Mouse (Mus musculus): ENCODE measurements around the gene Chrng.
A peak's percentile ranks its signal among the peaks of the same experiment; 100 is the strongest.

Chrng gene

DNA sequence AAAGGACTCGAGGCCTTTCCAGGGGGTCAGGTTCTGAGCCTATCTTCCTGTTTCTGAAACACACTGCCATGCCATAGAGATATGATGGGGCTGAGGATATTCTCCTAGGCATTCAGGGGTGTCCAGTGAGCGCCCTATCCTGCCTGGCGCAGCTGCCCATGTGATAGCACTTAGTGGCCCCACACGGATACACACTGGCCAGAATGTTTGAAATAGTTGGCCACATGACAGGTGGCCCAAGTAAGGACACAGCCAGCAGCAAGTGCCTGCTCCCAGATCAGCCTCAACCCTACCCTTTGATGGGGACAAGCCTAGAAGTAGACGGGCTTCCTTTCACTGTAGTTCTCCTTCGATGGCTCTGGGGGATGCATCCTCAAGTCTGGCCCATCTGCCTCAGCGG, at the start of gene Chrng:
TSS of gene Chrng (plus strand) at position 193 of the 400 bp plus-strand sequence.
- no peak for DNase-seq (ENCODE audit: low read depth, low spot score)

DNA sequence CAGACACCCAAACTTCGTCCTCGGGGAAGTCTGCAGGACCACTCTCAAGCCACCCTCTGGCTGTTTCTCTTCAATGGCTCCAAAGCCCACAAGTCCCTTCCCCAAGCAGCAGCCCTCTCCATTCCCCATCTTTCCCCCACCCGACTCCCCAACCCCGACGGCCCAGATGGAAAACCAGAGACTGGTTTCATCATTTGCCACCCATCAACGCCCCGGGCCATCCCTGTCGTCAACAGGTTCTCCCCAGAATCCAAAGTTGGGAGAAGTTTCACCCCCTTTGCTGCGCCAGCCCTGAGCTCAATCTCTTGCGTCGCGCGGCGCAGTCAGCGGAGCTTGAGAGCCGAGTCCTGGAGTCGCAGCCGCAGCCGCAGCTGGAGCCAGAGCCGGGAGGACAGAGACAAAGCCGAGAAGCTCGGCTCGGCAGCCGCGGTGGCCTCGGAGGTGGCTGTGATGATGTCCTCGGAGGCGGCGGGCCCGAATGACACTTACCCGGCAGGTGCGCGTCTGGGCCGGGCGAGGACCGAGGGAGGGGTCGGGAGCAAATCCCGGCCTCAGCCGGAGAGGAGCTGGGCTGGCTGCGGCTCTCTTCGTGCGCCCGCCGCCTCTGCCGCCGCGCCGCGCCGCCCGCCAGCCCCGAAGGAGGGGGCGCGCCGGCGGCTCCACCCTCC, 48.8 kb upstream of the Chrng start:
- no peak for DNase-seq (ENCODE audit: low read depth, low spot score)

DNA sequence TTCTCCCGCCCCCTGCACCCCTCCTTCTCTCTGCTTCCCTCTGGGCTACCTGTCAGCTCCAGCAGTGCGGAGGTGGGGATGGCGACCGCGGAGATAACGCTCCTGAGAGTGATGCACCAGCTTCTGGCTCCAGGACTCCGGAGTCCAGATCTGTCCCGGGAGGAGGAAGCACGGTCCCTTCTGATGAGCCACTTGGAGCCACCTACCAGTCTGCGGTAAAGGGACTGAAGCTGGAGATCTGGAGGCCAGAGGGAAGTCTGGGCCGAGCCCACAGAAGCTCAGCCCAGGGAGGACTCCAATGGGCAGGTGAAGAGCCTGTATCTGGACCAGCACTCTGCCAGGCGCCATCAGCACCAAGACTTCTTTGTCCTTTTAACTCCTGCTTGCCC, 48.3 kb upstream of the Chrng start, which contains the start of gene Ecel1:
TSS of gene Ecel1 (minus strand) at position 323 of the 389 bp plus-strand sequence.
- DNase-seq (ENCODE audit: low read depth, low spot score), result no peak

DNA sequence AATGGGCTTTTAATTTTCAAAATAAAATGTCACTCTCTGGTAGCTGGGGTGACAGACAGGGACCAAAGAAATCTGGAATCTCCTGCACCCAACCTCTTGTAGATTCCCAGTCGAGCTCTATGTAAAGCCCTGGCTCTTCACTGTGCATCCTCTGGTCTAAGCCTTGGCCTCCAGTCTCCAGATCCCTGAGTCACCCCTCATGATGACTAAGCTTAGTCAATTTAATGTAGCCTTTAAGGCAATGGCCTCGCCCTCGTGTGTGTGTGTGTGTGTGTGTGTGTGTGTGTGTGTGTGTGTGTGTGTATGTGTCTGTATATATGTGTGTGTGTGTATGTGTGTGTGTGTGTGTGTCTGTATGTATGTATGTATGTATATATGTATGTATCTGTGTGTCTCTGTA, 45.1 kb upstream of the Chrng start:
- no peak for DNase-seq (ENCODE audit: low read depth, low spot score)

DNA sequence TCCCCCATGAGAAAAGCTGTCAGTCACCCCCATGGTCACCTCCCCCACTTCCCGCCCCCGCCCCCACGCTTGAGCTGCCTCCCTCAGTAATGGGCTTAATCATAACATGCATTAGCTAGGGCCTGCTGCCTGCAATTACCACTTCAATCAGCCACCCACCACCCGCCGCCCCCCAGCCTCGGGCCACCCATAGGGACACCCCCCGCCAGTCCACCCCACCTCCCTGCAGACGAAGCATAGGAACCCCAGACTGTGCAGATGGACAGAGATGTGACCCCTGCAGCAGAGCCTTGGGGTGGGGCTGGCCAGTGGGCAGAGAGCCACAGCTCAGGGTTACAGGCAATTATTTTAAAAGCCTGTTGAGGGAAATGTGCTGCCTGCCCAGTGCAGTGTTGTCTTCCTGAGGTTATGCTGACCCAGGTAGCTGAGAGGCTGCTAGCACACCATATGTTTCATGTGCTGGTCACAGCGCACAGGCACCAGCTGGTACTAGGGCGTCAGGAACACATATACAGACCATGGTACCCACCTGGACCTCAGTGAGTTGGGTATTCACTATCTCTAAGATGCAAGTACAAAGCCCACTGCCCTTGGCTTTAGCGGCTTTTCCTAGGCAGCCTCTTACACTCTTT, 40.2 kb upstream of the Chrng start:
- DNase-seq (ENCODE audit: low read depth, low spot score), result no peak

DNA sequence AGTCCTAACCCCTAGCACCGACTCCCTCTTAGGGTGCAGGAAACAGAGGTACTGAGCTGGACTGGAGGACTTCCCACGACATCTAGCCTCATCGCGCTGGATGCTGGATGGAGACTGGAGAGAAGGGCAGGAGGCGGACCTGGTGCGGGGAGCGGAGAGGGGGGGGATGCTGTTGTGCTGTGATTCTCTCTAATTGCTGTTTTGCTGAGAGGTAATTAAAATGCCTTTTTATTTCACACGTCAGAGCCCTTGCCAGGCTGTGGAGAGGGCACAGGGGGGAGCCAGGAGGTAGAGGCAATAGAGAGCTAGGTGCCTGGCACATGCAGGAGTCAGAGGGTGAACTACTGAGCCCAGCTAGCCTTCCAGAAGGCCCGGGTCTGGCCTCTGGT, 39.7 kb upstream of the Chrng start:
- DNase-seq (ENCODE audit: low read depth, low spot score), result no peak

DNA sequence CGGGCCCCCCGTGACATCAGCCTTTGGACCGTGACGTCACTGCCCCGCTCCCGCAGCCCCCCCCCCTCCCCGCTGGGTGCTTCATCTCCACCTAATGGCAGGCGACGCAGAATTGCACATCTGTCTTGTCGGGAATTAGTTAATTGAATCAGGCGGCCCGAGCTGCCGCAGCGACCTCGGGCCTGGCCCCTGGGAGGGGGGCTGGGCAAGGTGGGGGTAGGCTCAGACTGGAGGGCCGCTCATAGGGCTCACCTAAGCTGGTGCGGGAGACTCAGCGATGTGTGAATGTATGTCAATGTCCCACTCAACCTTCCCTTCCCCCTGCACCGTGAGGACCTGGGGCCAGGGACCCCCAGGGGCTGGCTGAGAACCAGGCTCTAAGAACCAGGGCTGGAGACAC, 34.0 kb upstream of the Chrng start:
- DNase-seq (ENCODE audit: low read depth, low spot score), result no peak

DNA sequence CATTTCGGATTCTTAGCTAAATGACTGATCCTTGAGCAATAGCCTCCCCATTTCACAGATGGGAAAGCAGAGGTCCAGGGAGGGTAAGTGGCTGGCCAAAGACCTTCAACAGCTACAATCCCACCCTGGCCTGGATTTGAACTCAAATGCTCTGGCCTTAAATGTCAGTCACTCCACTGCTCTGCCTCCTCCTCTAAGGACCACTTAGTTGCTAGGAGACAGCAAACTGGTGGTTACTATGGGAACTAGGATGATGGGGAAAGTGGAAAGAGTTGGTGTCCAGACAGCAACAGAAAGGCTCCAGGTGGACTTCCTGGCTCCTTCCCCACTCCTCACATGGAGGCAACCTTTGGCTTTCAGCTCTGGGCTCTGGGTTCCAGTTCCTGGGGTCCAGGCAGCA, 33.1 kb upstream of the Chrng start:
- no peak for DNase-seq (ENCODE audit: low read depth, low spot score)

DNA sequence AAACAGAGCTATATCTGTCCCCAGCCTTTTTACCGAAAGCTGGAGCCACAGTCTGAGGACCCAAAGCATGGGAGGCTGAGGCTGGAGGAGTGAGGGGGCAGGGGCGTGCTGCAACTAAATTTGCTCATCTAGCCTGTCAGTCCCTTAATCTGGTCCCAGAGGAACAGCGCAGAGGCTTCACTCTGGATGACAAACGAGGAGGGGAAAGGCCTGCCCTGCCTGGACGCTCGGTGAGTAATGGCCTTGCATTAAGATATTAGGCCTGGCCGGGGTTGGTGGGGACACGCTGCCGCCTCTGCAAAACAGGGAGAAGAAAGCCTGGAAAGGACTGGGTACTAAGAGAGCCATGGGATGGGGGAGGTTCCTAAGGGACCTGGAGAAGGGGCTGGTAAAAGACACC, 32.1 kb upstream of the Chrng start:
- DNase-seq (ENCODE audit: low read depth, low spot score), result no peak

DNA sequence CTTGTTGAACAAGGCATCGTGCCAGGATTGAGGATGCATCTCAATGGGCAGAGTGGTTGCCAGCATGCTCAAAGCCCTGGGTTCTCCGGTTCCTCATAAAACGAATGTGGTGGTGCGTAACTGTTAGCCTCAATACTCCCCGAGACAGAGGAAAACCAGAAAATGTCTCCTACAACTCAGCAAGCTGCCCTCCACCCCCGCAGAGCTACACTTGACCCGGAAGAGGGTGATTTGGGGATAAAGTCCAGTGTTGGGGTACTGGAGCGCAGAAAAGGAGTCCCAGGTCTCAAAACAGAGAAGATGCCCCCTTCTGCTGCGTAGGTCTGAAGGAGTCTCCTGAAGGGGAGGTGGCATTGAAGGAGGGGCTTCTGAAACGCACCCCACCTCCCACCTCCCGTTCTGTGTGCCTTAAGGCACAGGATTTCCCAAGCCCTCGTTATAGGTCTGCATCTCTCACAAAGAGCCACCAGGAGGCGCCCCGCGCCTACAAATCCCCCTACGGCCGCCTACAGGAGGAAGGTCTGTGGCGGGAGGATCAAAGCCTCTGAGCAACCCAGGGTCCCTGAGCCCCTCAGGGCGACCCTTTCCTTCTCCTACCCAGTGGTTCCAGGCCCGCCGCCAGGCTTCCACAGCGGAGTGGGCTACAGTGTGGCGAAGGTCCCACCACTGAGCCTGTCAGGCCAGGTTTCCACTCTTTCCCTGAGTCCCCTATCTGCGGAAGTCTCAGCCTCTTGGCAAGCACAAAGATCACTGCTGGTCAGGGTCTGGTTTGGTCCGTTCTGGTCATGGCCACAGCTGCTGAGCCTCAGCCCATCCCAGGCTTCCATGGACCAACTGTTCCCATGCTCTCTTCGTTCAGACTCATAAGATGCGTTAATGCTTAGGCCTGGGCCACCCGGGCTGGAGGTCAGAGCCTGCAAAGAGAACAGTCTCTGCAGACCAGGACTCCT, 30.2 kb upstream of the Chrng start:
- DNase-seq (ENCODE audit: low read depth, low spot score), result no peak

DNA sequence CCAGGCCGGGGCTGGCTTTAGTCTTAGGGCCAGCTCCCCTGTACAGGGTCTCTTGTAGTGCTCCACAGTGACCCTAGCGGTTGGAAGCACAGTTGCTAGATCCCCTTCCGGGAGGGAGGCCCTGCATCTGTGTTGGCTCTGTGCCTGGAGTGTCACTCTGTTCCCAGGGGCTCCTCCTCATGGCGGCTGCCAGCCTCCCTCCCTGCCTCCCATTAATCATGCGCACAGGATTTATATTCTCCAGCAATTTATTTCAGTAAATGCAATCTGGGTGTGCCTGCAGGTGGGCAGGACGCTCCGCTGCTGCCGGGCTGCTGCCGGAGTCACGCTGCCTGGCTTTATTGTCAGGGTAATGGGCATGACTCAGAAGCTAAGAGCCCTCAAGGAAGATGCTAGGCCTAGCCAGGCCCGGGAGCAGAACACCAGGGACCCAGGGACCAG, 28.6 kb upstream of the Chrng start:
- no peak for DNase-seq (ENCODE audit: low read depth, low spot score)

DNA sequence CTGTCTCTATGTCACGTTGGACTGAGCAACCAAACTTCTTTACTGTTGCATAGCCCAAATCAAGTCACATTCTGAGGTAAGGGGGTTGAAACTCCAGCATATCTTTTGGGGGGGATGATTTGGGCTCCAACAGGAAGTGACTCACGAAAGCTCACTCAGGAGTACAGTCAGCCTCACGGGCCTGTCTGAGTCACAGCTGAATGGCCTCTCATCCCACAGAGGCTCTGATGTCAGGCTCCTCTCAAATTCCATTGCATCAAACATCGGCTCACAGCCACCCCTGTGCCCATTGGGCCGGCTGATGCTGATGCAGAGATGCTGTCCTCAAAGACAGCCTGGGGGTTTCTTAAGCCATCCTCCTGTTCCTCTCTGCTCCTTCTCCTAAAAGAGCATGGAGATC, 23.6 kb upstream of the Chrng start:
- no peak for DNase-seq (ENCODE audit: low read depth, low spot score)

DNA sequence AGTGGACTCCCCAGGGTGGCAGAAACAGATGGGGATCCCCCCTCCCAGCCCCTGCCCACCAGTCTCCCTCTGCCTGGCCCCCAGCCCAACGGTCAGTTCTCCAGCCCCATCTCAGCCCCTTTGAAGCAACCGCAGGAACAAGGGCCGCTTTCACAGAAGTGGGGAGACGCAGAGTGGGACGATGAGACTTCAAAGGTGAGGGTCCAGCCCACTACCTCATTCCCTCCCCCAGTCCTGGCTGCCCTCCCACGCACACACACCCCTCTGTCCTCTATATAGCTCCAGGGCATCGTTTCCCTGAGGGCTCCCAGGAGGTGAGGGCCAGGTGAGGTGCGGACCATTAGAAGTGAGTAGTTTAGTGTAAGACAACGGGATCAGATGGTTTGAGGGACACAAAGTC, 21.4 kb upstream of the Chrng start, which contains the start of gene Prss56:
TSS of gene Prss56 (plus strand) at position 301 of the 400 bp plus-strand sequence.
- no peak for DNase-seq (ENCODE audit: low read depth, low spot score)

DNA sequence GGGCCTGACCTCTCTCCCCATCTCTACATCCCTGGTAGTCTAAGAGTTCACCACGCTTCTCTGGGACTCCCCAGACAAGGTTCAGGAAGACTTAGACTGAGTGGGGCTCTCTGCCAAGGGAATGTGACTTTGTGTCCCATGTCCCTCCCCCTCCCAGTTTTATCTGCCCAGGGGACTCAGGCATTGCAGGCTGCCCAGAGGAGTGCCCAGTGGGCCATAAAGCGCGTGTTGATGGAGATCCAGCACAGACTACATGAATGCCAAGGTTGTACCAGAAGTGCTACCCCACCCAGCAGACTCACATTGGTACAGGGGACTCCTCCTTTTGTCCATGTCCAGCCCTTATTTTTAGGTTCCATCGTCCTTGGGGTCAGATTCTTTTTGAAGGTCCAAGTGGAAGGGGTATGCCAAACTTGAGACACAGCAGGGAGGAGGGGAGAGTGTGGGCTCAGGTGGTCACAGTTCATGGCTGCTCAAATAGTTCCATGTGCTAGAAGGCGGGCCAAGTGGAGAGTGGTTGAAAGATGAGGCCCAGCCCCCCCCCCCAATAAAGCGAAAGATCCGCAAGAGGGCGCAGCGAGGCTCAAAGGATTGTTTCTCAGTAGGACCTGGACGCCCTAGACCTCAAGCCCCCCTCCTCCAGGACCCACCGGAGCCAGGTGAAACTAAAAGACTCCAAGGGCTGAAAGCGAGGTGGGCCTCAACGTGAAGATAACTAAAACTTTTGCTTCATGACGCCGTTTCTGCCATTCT, 20.3 kb upstream of the Chrng start:
- DNase-seq (ENCODE audit: low read depth, low spot score), result no peak

DNA sequence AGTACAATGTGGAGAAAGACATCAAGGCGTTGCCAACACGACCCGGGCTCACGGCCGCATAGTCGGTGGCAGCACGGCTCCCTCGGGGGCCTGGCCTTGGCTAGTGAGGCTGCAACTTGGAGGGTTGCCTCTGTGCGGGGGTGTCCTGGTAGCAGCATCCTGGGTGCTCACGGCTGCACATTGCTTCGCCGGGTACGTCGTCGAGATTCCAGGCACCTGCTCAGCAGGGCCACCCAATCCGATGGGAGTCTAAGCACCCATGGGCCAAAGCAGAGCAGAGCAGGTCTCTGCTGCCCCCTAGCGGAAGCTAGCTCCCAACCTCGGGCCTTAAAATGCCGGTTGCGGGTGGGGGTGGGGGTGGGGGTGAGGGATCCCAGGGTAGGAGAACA, 19.7 kb upstream of the Chrng start:
- DNase-seq (ENCODE audit: low read depth, low spot score), result peak; percentile 45

DNA sequence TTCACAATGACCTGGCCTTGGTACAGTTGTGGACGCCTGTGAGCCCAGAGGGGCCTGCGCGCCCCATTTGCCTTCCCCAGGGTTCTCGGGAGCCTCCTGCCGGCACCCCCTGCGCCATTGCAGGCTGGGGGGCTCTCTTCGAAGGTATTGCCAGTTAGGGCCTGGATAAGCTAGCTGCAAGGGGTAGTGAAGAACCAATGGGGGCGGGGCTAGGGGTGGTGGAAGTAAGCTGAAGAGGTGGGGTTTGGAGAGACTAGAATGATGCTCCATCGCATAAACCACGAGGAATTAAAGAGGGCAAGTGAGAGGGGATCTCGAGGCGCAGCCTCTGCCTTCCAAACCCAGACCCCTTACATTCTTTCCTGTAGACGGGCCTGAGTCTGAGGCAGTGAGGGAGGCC, 18.9 kb upstream of the Chrng start:
- DNase-seq (ENCODE audit: low read depth, low spot score), result no peak

DNA sequence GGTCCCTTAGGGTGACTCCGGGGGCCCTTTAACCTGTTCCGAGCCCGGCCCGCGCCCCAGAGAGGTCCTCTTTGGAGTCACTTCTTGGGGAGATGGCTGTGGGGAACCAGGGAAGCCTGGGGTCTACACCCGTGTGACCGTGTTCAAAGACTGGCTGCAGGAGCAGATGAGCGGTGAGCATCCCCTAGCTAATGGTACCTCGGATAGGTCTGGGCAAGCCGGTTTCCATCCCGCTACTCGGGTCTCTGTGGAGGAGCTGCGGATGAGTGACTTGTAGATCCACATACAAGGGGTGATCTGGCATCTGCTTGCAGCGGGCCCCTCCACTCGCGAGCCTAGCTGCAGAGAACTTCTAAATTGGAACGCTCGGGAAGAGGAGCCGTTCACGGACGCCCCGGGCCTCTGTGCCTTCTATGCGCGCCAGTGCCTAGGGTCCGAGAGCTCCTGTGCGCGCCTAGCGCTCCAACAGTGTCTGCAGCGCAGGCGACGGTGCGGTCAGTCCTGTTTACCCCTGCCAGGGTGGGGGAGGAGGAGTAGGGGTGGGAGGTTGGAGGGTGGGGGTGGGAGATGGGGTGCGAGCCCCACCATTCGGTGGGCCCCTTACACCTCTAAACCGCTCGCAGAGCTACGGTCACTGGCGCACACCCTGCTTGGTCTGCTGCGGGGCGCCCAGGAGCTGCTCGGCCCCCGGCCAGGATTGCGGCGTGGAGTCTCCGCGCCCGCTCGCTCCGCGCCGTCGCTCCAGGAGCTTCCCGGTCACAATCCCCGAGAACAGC, 18.0 kb upstream of the Chrng start:
- no peak for DNase-seq (ENCODE audit: low read depth, low spot score)

DNA sequence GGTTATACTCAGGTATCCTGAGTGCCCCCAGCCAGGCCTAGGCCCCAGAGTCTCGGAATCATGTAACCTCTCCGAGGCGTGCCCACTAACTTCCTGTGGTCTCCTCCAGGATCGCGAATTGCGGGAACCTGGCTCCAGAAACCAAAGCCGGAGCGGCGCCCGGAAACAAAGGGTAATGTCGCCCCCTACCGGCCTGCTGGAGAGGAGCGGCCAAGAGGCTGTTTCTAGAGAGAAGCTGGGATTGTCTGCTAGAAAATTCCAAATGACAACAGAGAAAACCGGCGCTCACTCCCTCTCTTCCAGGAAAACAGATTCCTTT, 17.5 kb upstream of the Chrng start:
- peak; percentile 36 for DNase-seq (ENCODE audit: low read depth, low spot score)

DNA sequence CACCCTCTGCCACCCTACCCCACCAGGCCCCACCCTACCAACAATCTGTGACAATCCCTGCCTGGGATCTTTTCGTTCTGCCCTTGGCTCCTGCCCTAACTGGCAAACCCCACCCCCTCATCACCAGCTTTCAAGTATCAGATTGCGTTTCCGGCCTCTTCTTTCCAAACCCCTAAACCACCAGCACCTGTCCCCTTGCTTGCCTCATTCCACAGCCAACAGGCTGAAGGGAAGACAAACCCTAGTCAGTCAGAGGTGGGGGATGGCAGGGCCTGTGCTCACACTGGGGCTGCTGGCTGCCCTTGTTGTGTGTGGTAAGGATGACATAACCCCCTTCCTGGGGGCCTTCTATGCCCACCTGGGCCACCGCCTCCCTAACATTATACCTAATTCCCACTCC, 14.0 kb upstream of the Chrng start, which contains the start of gene Chrnd:
TSS of gene Chrnd (plus strand) at position 179 of the 400 bp plus-strand sequence.
- no peak for DNase-seq (ENCODE audit: low read depth, low spot score)

DNA sequence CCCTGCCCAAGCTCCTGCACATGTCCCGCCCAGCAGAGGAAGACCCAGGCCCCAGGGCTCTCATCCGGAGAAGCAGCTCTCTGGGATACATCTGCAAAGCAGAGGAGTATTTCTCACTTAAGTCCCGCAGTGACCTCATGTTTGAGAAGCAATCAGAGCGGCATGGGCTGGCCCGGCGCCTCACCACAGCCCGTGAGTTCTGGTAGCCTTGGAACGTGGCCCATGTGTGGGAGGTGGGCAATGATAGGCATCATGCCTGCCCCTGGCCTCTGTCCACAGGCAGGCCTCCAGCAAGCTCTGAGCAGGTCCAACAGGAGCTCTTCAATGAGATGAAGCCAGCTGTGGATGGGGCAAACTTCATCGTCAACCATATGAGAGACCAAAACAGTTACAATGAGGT, 7.2 kb upstream of the Chrng start:
- DNase-seq (ENCODE audit: low read depth, low spot score), result no peak

Measured in retina, adult 2 months (tissue).